15 mouse cellular contexts compared by ENCODE assay signal in genomic region chr1:135014921-135015445, GRCm38 (mm10). TPM values are rescaled to one million over a fixed set of nuclear protein-coding genes. Genes with fewer than 3 reads are reported as not detected.
DNase-seq lines count a peak whose midpoint lies in the region; ATAC-seq and TF ChIP-seq lines count a peak whose summit lies in the region.
"Had no signal": no experiment of that assay in that cellular context is flagged by ENCODE, and none has a peak within 500 bp of the region (broad histone marks: within the 10 kb centered on the region; RNA-seq: fewer than 3 reads in every experiment).

No protein-coding gene starts in this region.

- no peaks in the 10 kb centered on the region for H3K36me3 ChIP-seq in heart, embryonic 15.5 days
- H3K36me3 ChIP-seq in midbrain, postnatal 0 days (ENCODE audit: insufficient read depth, low read length), result no peaks in the 10 kb centered on the region
- no peaks in the 10 kb centered on the region for H3K36me3 ChIP-seq in midbrain, embryonic 10.5 days
- no peaks in the 10 kb centered on the region for H3K36me3 ChIP-seq in forebrain, embryonic 10.5 days (replicated peaks)

- no peak for TF ChIP-seq CTCF in midbrain, postnatal 0 days (IDR thresholded peaks at IDR 0.05)
- no peak for TF ChIP-seq CTCF in olfactory bulb, adult 2 months (IDR thresholded peaks at IDR 0.05; ENCODE audit: insufficient read depth, low read depth, low read length)

- DNase-seq in cerebellum, postnatal 10 days, result peak; percentile 71 to 81
- no peak for DNase-seq in cerebellum, adult 9-10 months
- DNase-seq in heart, postnatal 36 days, result no peak
- peak; percentile 38 for DNase-seq in midbrain, postnatal 0 days (ENCODE audit: low spot score)
- DNase-seq in midbrain, embryonic 10.5 days (ENCODE audit: low spot score), result no peak
- no peak for DNase-seq in forebrain, embryonic 10.5 days (ENCODE audit: extremely low spot score, low spot score)
- DNase-seq: adrenal gland, adult 2 months; gastrocnemius, adult 2 months; kidney, postnatal 25 days; layer of hippocampus, adult 9-11 months; lung, adult 18-20 months had no signal

- peaks cover 77% of the 10 kb centered on the region for H3K4me1 ChIP-seq in heart, embryonic 15.5 days (replicated peaks)
- H3K4me1 ChIP-seq in midbrain, postnatal 0 days (ENCODE audit: insufficient read depth, low read length), result peaks cover 8% of the 10 kb centered on the region; the same call in 1 of the 2 replicates
- H3K4me1 ChIP-seq in midbrain, embryonic 10.5 days, result peaks cover 22% of the 10 kb centered on the region
- peaks cover 57% of the 10 kb centered on the region for H3K4me1 ChIP-seq in olfactory bulb, adult 2 months (ENCODE audit: control insufficient read depth, insufficient read depth, low read length)
- H3K4me1 ChIP-seq in forebrain, embryonic 10.5 days, result peaks cover 23% of the 10 kb centered on the region

- ATAC-seq in heart, embryonic 15.5 days (replicated peaks; ENCODE audit: insufficient number of reproducible peaks, insufficient read depth, low FRiP score, low read depth), result 0 out of 2 replicates have a peak, but pooled peaks have one; percentile 30
- ATAC-seq in midbrain, postnatal 0 days (ENCODE audit: low FRiP score), result no peak
- ATAC-seq: intestine, embryonic 16.5 days had no signal

- no peak overlapping the region for H3K9ac ChIP-seq in heart, embryonic 15.5 days
- H3K9ac ChIP-seq in midbrain, postnatal 0 days (replicated peaks; ENCODE audit: low read length, poor library complexity, severe bottlenecking), result no peak overlapping the region

- no peaks in the 10 kb centered on the region for H3K27me3 ChIP-seq in heart, embryonic 15.5 days
- no peaks in the 10 kb centered on the region for H3K27me3 ChIP-seq in midbrain, postnatal 0 days (ENCODE audit: insufficient read depth, low read length)
- H3K27me3 ChIP-seq in midbrain, embryonic 10.5 days (ENCODE audit: low read depth, poor library complexity, severe bottlenecking), result no peaks in the 10 kb centered on the region; the same call in 1 of the 2 replicates
- H3K27me3 ChIP-seq in forebrain, embryonic 10.5 days (ENCODE audit: poor library complexity, severe bottlenecking), result peaks cover 4% of the 10 kb centered on the region

- TF ChIP-seq POLR2A in olfactory bulb, adult 2 months (IDR thresholded peaks at IDR 0.05; ENCODE audit: insufficient read depth, low read depth, low read length), result no peak

- WGBS in heart, embryonic 15.5 days, result 42% methylated on average over 10 of the region's 10 CpGs
- 36% methylated on average over 10 of the region's 10 CpGs for WGBS in midbrain, postnatal 0 days
- 66% methylated on average over 10 of the region's 10 CpGs for WGBS in midbrain, embryonic 10.5 days
- WGBS in olfactory bulb, adult 2 months, result 66% methylated on average over 10 of the region's 10 CpGs
- 61% methylated on average over 10 of the region's 10 CpGs for WGBS in forebrain, embryonic 10.5 days

- no peak overlapping the region for H3K4me3 ChIP-seq in heart, embryonic 15.5 days
- no peak overlapping the region for H3K4me3 ChIP-seq in midbrain, postnatal 0 days (ENCODE audit: low read depth, low read length)
- H3K4me3 ChIP-seq in midbrain, embryonic 10.5 days, result no peak overlapping the region
- H3K4me3 ChIP-seq in olfactory bulb, adult 2 months (ENCODE audit: insufficient read depth, low read depth, low read length), result no peak overlapping the region
- H3K4me3 ChIP-seq in forebrain, embryonic 10.5 days, result no peak overlapping the region
- H3K4me3 ChIP-seq: gastrocnemius, adult 2 months had no signal

- H3K27ac ChIP-seq in heart, embryonic 15.5 days, result peak overlapping the region; percentile 68
- no peak overlapping the region for H3K27ac ChIP-seq in midbrain, postnatal 0 days (ENCODE audit: low read depth, low read length)
- no peak overlapping the region for H3K27ac ChIP-seq in midbrain, embryonic 10.5 days (replicated peaks)
- peak overlapping the region; percentile 58 for H3K27ac ChIP-seq in olfactory bulb, adult 2 months (ENCODE audit: insufficient read depth, low read depth, low read length)
- H3K27ac ChIP-seq in forebrain, embryonic 10.5 days, result no peak overlapping the region
- H3K27ac ChIP-seq: gastrocnemius, adult 2 months had no signal

- H3K9me3 ChIP-seq in heart, embryonic 15.5 days (replicated peaks), result no peaks in the 10 kb centered on the region
- H3K9me3 ChIP-seq in midbrain, postnatal 0 days (ENCODE audit: low read length), result no peaks in the 10 kb centered on the region
- no peaks in the 10 kb centered on the region for H3K9me3 ChIP-seq in midbrain, embryonic 10.5 days (replicated peaks)
- no peaks in the 10 kb centered on the region for H3K9me3 ChIP-seq in forebrain, embryonic 10.5 days

- intact Hi-C loops in heart, postnatal 36 days (cut with DNase I), result no loop called here

- H3K4me2 ChIP-seq in heart, embryonic 15.5 days, result no peak overlapping the region; the same call in 1 of the 2 replicates
- no peak overlapping the region for H3K4me2 ChIP-seq in midbrain, postnatal 0 days (ENCODE audit: low read depth, low read length, poor library complexity, severe bottlenecking)
- H3K4me2 ChIP-seq: midbrain, embryonic 11.5 days had no signal

RNA-seq across cellular contexts. Expression of gene Ube2t, which starts 52.6 kb away (rescaled TPM):
- 42.8 and 48.2 TPM in 2 replicates for polyA plus RNA-seq in heart, embryonic 15.5 days (2015; fragmentation: Nextera tagmentation; extraction: Ambion mirVana)
- 1 to 10 TPM; 7.2 to 7.3 TPM for total RNA-seq in heart, postnatal 36 days (2021)
- 3.1 and 3.5 TPM in 2 replicates for total RNA-seq in midbrain, postnatal 0 days (2014; rRNA removed)
- polyA plus RNA-seq in midbrain, postnatal 0 days (2015; fragmentation: Nextera tagmentation; extraction: Ambion mirVana), result 3.8 and 5.3 TPM in 2 replicates
- 54.2 and 61.5 TPM in 2 replicates for polyA plus RNA-seq in midbrain, embryonic 10.5 days (2016; fragmentation: Nextera tagmentation; extraction: Ambion mirVana)
- polyA plus RNA-seq in olfactory bulb, adult 2 months (2012; ENCODE audit: insufficient read depth, insufficient read length, low replicate concordance, missing spikeins), result not detected in 2 replicates
- polyA plus RNA-seq in forebrain, embryonic 10.5 days (2016; fragmentation: Nextera tagmentation; extraction: Ambion mirVana), result 58.0 and 58.9 TPM in 2 replicates

RNA-seq across cellular contexts. Expression of gene Ppp1r12b, which starts 59.2 kb away (rescaled TPM):
- 25.4 and 26.0 TPM in 2 replicates for polyA plus RNA-seq in heart, embryonic 15.5 days (2015; fragmentation: Nextera tagmentation; extraction: Ambion mirVana)
- total RNA-seq in heart, postnatal 36 days (2021), result 100 to 1,000 TPM; 150 to 160 TPM
- 37.7 and 43.8 TPM in 2 replicates for total RNA-seq in midbrain, postnatal 0 days (2014; rRNA removed)
- polyA plus RNA-seq in midbrain, postnatal 0 days (2015; fragmentation: Nextera tagmentation; extraction: Ambion mirVana), result 9.1 and 11.3 TPM in 2 replicates
- polyA plus RNA-seq in midbrain, embryonic 10.5 days (2016; fragmentation: Nextera tagmentation; extraction: Ambion mirVana), result 5.7 and 6.8 TPM in 2 replicates
- 34.2 and 262 TPM in 2 replicates for polyA plus RNA-seq in olfactory bulb, adult 2 months (2012; ENCODE audit: insufficient read depth, insufficient read length, low replicate concordance, missing spikeins)
- polyA plus RNA-seq in forebrain, embryonic 10.5 days (2016; fragmentation: Nextera tagmentation; extraction: Ambion mirVana), result 5.8 and 6.5 TPM in 2 replicates

Comparison
In these comparisons a context has a peak if more than half of its experiments do, and no peak if none do; other contexts are left out.
1. DNase-seq: peak in cerebellum, postnatal 10 days (2 of 2) and midbrain, postnatal 0 days (single experiment); none in cerebellum, adult 9-10 months (single experiment), heart, postnatal 36 days (0 of 2), midbrain, embryonic 10.5 days (single experiment) and forebrain, embryonic 10.5 days (single experiment).
2. H3K27ac ChIP-seq: peak in heart, embryonic 15.5 days (single experiment) and olfactory bulb, adult 2 months (single experiment); none in midbrain, postnatal 0 days (single experiment), midbrain, embryonic 10.5 days (single experiment) and forebrain, embryonic 10.5 days (single experiment).